Mouse (Mus musculus): ENCODE data around the gene Enox2. TPM values are rescaled to one million over a fixed set of nuclear protein-coding genes. Genes with fewer than 3 reads are reported as not detected.

Enox2 gene
- polyA plus RNA-seq (2017; shearing (Covaris generic)), result 9.1 TPM

GRCm38 (mm10) chrX:49287700-49288563, at the start of gene Enox2:
Enox2 (minus strand) TSS chrX:49288259.

Other genes starting within 250 kb of the Enox2 start
- gene Arhgap36, start 175.7 kb upstream of the Enox2 start, polyA plus RNA-seq (2017; shearing (Covaris generic)), result not detected

All from CD4-positive, CD25-positive, alpha-beta regulatory T cell (primary cell).